Mouse (Mus musculus): Measurements from ENCODE around the gene Fam118a. TPM values are rescaled to one million over a fixed set of nuclear protein-coding genes. Genes with fewer than 3 reads are reported as not detected.
A peak's percentile ranks its signal among the peaks of the same experiment; 100 is the strongest.

The Fam118a gene
- polyA plus RNA-seq, 1 experiment from 2014 or later = 28.2 TPM

DNA sequence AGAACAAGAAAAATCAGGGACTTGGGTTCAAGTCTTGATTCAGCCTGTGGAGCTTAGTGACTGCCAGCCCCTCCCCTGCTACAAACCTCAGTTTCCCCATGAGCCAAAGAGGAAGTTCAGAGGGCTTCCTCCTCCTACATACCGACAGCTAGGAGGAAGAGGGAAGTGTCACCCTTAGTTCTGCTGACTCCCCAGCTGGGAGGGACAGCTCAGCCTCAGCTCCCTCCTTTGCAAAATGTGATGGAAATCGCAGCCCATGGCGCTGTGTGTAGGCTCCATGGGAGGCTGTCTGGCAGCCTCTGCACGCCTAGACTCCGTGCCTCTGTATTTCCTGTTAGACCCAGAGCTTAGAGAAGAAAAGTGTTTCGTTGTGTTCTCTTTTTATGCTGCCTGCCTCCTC is 34.2 kb upstream of the Fam118a start:
- no peak overlapping the region for H3K27ac ChIP-seq (replicated peaks)
- H3K4me2 ChIP-seq = no peak overlapping the region
- no peak overlapping the region for H3K4me3 ChIP-seq
- 0 out of 2 replicates have a peak, but pooled peaks cover 4% of the 10 kb centered on the region for H3K27me3 ChIP-seq
- no peak for ATAC-seq (ENCODE audit: low read depth)
- H3K9me3 ChIP-seq = no peaks in the 10 kb centered on the region
- 41% methylated on average over 6 of the region's 6 CpGs for WGBS
- H3K36me3 ChIP-seq = no peaks in the 10 kb centered on the region
- H3K9ac ChIP-seq = no peak overlapping the region
- H3K4me1 ChIP-seq (replicated peaks) = no peaks in the 10 kb centered on the region

GRCm38 (mm10) chr15:84995041-84995440 is 33.7 kb upstream of the Fam118a start:
- H3K27ac ChIP-seq (replicated peaks) = no peak overlapping the region
- no peak overlapping the region for H3K4me3 ChIP-seq
- WGBS = 40% methylated on average over 6 of the region's 6 CpGs
- no peak overlapping the region for H3K4me2 ChIP-seq
- no peaks in the 10 kb centered on the region for H3K4me1 ChIP-seq (replicated peaks)
- no peaks in the 10 kb centered on the region for H3K27me3 ChIP-seq
- no peak overlapping the region for H3K9ac ChIP-seq
- ATAC-seq (ENCODE audit: low read depth) = no peak
- no peaks in the 10 kb centered on the region for H3K9me3 ChIP-seq
- H3K36me3 ChIP-seq = no peaks in the 10 kb centered on the region

GRCm38 (mm10) chr15:84995967-84996366 is 32.8 kb upstream of the Fam118a start:
- Histone ChIP-seq H3K27ac (replicated peaks) (no peak overlapping the region), H3K9ac (no peak overlapping the region), H3K4me1 (replicated peaks) (no peaks in the 10 kb centered on the region), H3K27me3 (no peaks in the 10 kb centered on the region), H3K4me2 (no peak overlapping the region), H3K4me3 (no peak overlapping the region), H3K36me3 (no peaks in the 10 kb centered on the region), H3K9me3 (no peaks in the 10 kb centered on the region)
- no peak for ATAC-seq (ENCODE audit: low read depth)
- WGBS = 0% methylated on average over 1 of the region's 1 CpGs

GRCm38 (mm10) chr15:84997768-84998454 is 30.8 kb upstream of the Fam118a start:
- no peak for ATAC-seq (ENCODE audit: low read depth)
- peaks cover 4% of the 10 kb centered on the region for H3K27me3 ChIP-seq
- no peaks in the 10 kb centered on the region for H3K4me1 ChIP-seq (replicated peaks)
- no peak overlapping the region for H3K4me3 ChIP-seq
- no peak overlapping the region for H3K9ac ChIP-seq
- WGBS = 78% methylated on average over 14 of the region's 14 CpGs
- no peak overlapping the region for H3K4me2 ChIP-seq
- H3K36me3 ChIP-seq = no peaks in the 10 kb centered on the region
- no peaks in the 10 kb centered on the region for H3K9me3 ChIP-seq
- no peak overlapping the region for H3K27ac ChIP-seq (replicated peaks)

DNA sequence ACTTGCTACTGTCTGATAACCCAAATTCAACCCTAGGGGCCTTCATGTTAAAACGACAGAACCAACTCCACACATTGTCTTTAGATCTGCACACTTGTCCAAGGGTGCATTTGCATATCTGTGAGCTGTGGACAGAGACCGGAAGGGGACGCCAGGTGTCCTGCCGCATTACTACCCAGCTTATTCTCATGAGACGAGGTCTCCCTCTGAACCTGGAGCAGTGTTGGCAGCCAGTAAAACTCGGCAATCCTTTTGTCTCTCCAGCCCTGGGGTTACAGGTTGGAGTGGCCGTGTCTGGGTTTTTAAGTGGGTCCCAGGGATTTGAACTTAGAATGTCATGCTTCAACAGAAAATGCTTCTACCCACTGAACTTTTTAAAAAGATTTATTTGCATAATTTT is 28.8 kb upstream of the Fam118a start:
- Histone ChIP-seq H3K4me1 (replicated peaks) (no peaks in the 10 kb centered on the region), H3K4me2 (no peak overlapping the region), H3K27ac (replicated peaks) (no peak overlapping the region), H3K4me3 (no peak overlapping the region), H3K36me3 (no peaks in the 10 kb centered on the region), H3K9me3 (no peaks in the 10 kb centered on the region), H3K9ac (no peak overlapping the region), H3K27me3 (peaks cover 4% of the 10 kb centered on the region)
- WGBS = 64% methylated on average over 7 of the region's 7 CpGs
- no peak for ATAC-seq (ENCODE audit: low read depth)

GRCm38 (mm10) chr15:85000984-85001982 is 27.5 kb upstream of the Fam118a start:
- Histone ChIP-seq H3K36me3 (no peaks in the 10 kb centered on the region), H3K27ac (replicated peaks) (no peak overlapping the region), H3K4me3 (no peak overlapping the region), H3K4me2 (no peak overlapping the region), H3K4me1 (replicated peaks) (no peaks in the 10 kb centered on the region), H3K9me3 (no peaks in the 10 kb centered on the region), H3K9ac (no peak overlapping the region), H3K27me3 (peaks cover 4% of the 10 kb centered on the region)
- ATAC-seq (ENCODE audit: low read depth) = no peak
- 20% methylated on average over 29 of the region's 29 CpGs for WGBS

DNA sequence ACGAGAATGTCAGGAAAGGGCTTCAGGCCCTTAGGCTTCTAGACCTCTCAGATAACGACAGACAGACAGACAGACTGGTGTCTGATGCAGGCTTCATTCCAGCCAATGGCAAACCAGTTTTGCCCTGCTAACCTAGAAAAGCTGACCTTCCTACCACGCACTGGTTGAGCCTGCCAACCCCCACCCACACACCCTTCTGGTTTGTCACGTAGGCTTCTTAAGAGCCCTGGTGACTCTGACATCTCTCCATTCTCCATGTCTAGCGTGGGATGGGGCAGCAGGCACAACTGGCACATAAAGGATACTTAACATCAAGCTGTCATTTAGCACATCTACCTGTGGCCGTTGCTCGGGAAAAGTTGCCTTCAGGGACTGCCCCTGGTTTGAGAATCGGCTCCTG is 19.1 kb upstream of the Fam118a start:
- Histone ChIP-seq H3K4me3 (no peak overlapping the region), H3K4me1 (replicated peaks) (peaks cover 14% of the 10 kb centered on the region), H3K9ac (no peak overlapping the region), H3K36me3 (no peaks in the 10 kb centered on the region), H3K4me2 (no peak overlapping the region), H3K9me3 (no peaks in the 10 kb centered on the region), H3K27me3 (0 out of 2 replicates have a peak, but pooled peaks cover 4% of the 10 kb centered on the region), H3K27ac (replicated peaks) (no peak overlapping the region)
- 86% methylated on average over 8 of the region's 8 CpGs for WGBS
- ATAC-seq (ENCODE audit: low read depth) = no peak

- Histone ChIP-seq H3K9me3 (no peaks in the 10 kb centered on the region), H3K27ac (replicated peaks) (0 out of 2 replicates have a peak overlapping the region, but pooled peaks have one; percentile 47), H3K9ac (no peak overlapping the region), H3K4me3 (no peak overlapping the region), H3K4me2 (no peak overlapping the region), H3K36me3 (no peaks in the 10 kb centered on the region), H3K4me1 (replicated peaks) (peaks cover 19% of the 10 kb centered on the region), H3K27me3 (peaks cover 9% of the 10 kb centered on the region; the same call in 1 of the 2 replicates)
- WGBS = 30% methylated on average over 19 of the region's 19 CpGs
- ATAC-seq (ENCODE audit: low read depth) = no peak
These were observed 16.7 kb upstream of the Fam118a start for GRCm38 (mm10) chr15:85011895-85012661.

DNA sequence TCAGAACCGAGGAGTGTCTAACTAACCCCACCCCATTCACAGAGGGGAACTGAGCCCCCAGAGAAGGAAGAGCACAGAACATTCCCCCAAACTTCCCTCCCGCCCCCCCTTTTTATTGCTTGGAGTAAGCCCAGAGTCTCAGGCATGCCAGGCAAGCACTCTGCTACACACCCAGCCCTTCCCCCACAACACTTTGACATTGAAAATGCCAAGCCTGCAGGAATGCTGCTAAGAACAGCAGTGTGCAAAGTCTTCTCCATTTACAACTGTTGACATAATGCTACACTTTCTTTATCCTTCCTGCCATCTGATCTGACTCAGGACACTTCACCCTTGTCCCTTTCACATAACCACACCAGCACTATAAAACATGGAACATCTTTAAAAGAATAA is 16.1 kb upstream of the Fam118a start:
- Histone ChIP-seq H3K4me1 (replicated peaks) (peaks cover 23% of the 10 kb centered on the region), H3K36me3 (no peaks in the 10 kb centered on the region), H3K9ac (no peak overlapping the region), H3K4me2 (no peak overlapping the region), H3K4me3 (no peak overlapping the region), H3K27ac (replicated peaks) (no peak overlapping the region), H3K9me3 (no peaks in the 10 kb centered on the region), H3K27me3 (peaks cover 14% of the 10 kb centered on the region; the same call in 1 of the 2 replicates)
- no peak for ATAC-seq (ENCODE audit: low read depth)
- WGBS = 24% methylated on average over 2 of the region's 2 CpGs

GRCm38 (mm10) chr15:85015771-85016170 is 13.0 kb upstream of the Fam118a start:
- Histone ChIP-seq H3K4me3 (no peak overlapping the region), H3K27ac (replicated peaks) (no peak overlapping the region), H3K9me3 (no peaks in the 10 kb centered on the region), H3K4me1 (replicated peaks) (peaks cover 23% of the 10 kb centered on the region), H3K9ac (no peak overlapping the region), H3K27me3 (peaks cover 17% of the 10 kb centered on the region; the same call in 1 of the 2 replicates), H3K4me2 (no peak overlapping the region), H3K36me3 (no peaks in the 10 kb centered on the region)
- 84% methylated on average over 11 of the region's 11 CpGs for WGBS
- ATAC-seq (ENCODE audit: low read depth) = no peak

GRCm38 (mm10) chr15:85016951-85017664 is 11.6 kb upstream of the Fam118a start, which contains the start of gene Upk3a:
Upk3a (plus strand) TSS chr15:85017141.
- peaks cover 17% of the 10 kb centered on the region for H3K4me1 ChIP-seq (replicated peaks)
- peaks cover 17% of the 10 kb centered on the region; the same call in 1 of the 2 replicates for H3K27me3 ChIP-seq
- no peaks in the 10 kb centered on the region for H3K36me3 ChIP-seq
- WGBS = 9% methylated on average over 21 of the region's 21 CpGs
- peak within 1 kb of the TSS; percentile 44 for H3K4me2 ChIP-seq
- H3K4me3 ChIP-seq = no peak within 1 kb of the TSS
- no peak within 1 kb of the TSS for H3K27ac ChIP-seq (replicated peaks)
- 0 out of 2 replicates have a peak, but pooled peaks have one; percentile 36 for ATAC-seq (ENCODE audit: low read depth)
- H3K9me3 ChIP-seq = no peaks in the 10 kb centered on the region
- no peak within 1 kb of the TSS for H3K9ac ChIP-seq
